Mouse (Mus musculus): Measurements from ENCODE around the gene Pam. TPM values are rescaled to one million over a fixed set of nuclear protein-coding genes. Genes with fewer than 3 reads are reported as not detected.
"Not testable (repeated sequence)": the region's sequence is repeated elsewhere in the genome, so short reads cannot be mapped to it uniquely, and the experiment has no call there.

Gene Pam
- polyA plus RNA-seq, 1 experiment from 2014 or later = 40.7 TPM

- not testable (repeated sequence) for H3K27me3 ChIP-seq (replicated peaks); H3K4me2 ChIP-seq; H3K9me3 ChIP-seq; H3K36me3 ChIP-seq (replicated peaks); ATAC-seq (replicated peaks); H3K9ac ChIP-seq; H3K4me3 ChIP-seq; H3K27ac ChIP-seq
- H3K4me1 ChIP-seq = peaks cover 30% of the 10 kb centered on the region
- WGBS = 85% methylated on average over 4 of the region's 4 CpGs
Observed at GRCm38 (mm10) chr1:97765712-97766111, 329.7 kb downstream of the Pam start.

- no peak overlapping the region for H3K27ac ChIP-seq
- H3K4me1 ChIP-seq = peaks cover 12% of the 10 kb centered on the region
- ATAC-seq (replicated peaks) = no peak
- 82% methylated on average over 6 of the region's 6 CpGs for WGBS
- H3K4me3 ChIP-seq = no peak overlapping the region
- no peaks in the 10 kb centered on the region for H3K27me3 ChIP-seq (replicated peaks)
- H3K4me2 ChIP-seq = no peak overlapping the region
- no peaks in the 10 kb centered on the region for H3K36me3 ChIP-seq (replicated peaks)
- H3K9ac ChIP-seq = no peak overlapping the region
- H3K9me3 ChIP-seq = no peaks in the 10 kb centered on the region
Observed at GRCm38 (mm10) chr1:97761477-97761876, 334.0 kb downstream of the Pam start.

DNA sequence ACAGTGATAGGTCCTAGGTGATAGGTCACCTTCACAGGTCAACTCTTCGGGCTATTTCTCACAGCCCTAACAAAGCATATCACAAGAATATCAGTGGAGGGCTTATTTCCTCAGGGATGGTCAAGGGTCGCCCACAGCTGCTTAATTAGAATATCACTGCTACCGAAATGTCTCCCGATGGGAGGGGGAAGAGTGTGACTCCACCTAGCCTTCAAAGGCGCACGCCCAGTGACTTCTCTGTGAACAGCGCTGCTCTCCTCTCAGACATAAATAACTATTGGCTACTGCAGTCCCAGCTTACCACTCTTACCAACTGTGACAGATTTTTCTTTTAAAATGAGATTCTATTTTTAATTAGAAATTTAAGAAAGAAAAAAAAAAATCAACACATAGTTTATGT lies 334.8 kb downstream of the Pam start:
- Histone ChIP-seq H3K9ac (no peak overlapping the region), H3K36me3 (replicated peaks) (no peaks in the 10 kb centered on the region), H3K27ac (no peak overlapping the region), H3K4me2 (no peak overlapping the region), H3K9me3 (no peaks in the 10 kb centered on the region), H3K4me1 (peaks cover 6% of the 10 kb centered on the region), H3K4me3 (no peak overlapping the region), H3K27me3 (replicated peaks) (no peaks in the 10 kb centered on the region)
- no peak for ATAC-seq (replicated peaks)
- WGBS = 84% methylated on average over 7 of the region's 7 CpGs

GRCm38 (mm10) chr1:97759841-97760240 lies 335.6 kb downstream of the Pam start:
- no peak overlapping the region for H3K9ac ChIP-seq
- no peaks in the 10 kb centered on the region for H3K36me3 ChIP-seq (replicated peaks)
- H3K4me2 ChIP-seq = no peak overlapping the region
- no peaks in the 10 kb centered on the region for H3K27me3 ChIP-seq (replicated peaks)
- H3K4me3 ChIP-seq = no peak overlapping the region
- no peak for ATAC-seq (replicated peaks)
- no peaks in the 10 kb centered on the region for H3K9me3 ChIP-seq
- H3K4me1 ChIP-seq = no peaks in the 10 kb centered on the region
- no peak overlapping the region for H3K27ac ChIP-seq

GRCm38 (mm10) chr1:97754392-97754791 lies 341.1 kb downstream of the Pam start:
- no peaks in the 10 kb centered on the region for H3K27me3 ChIP-seq (replicated peaks)
- H3K27ac ChIP-seq = no peak overlapping the region
- 70% methylated on average over 4 of the region's 4 CpGs for WGBS
- no peaks in the 10 kb centered on the region for H3K4me1 ChIP-seq
- no peak for ATAC-seq (replicated peaks)
- H3K36me3 ChIP-seq (replicated peaks) = peaks cover 13% of the 10 kb centered on the region
- no peak overlapping the region for H3K9ac ChIP-seq
- H3K4me3 ChIP-seq = no peak overlapping the region
- H3K4me2 ChIP-seq = no peak overlapping the region
- no peaks in the 10 kb centered on the region for H3K9me3 ChIP-seq

DNA sequence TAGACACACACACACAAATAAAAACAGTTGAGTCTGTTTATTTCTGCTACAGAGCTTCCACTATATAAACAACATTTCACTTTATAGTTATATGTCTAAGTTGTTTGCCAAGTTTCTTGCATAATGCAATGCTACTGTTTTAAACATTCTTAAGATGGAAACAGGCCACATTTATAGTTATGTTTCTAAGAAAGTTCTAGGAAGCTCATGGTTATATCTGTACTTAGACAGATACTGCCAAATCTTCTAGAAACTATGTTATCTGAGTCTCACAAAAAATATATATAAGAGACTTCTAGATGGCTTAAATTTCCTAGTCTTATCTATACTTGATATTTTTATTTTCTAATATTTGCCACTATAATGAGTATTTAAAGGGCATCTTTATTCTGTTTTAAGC lies 342.2 kb downstream of the Pam start:
- Histone ChIP-seq H3K4me3 (no peak overlapping the region), H3K9ac (no peak overlapping the region), H3K27ac (no peak overlapping the region), H3K4me2 (no peak overlapping the region), H3K36me3 (replicated peaks) (peaks cover 18% of the 10 kb centered on the region), H3K9me3 (no peaks in the 10 kb centered on the region), H3K4me1 (no peaks in the 10 kb centered on the region), H3K27me3 (replicated peaks) (no peaks in the 10 kb centered on the region)
- no peak for ATAC-seq (replicated peaks)

GRCm38 (mm10) chr1:97748163-97748562 lies 347.3 kb downstream of the Pam start:
- peaks cover 39% of the 10 kb centered on the region for H3K36me3 ChIP-seq (replicated peaks)
- H3K9ac ChIP-seq = no peak overlapping the region
- WGBS = 93% methylated on average over 3 of the region's 3 CpGs
- ATAC-seq (replicated peaks) = no peak
- H3K4me1 ChIP-seq = no peaks in the 10 kb centered on the region
- no peaks in the 10 kb centered on the region for H3K27me3 ChIP-seq (replicated peaks)
- H3K4me3 ChIP-seq = no peak overlapping the region
- no peak overlapping the region for H3K4me2 ChIP-seq
- H3K9me3 ChIP-seq = no peaks in the 10 kb centered on the region
- no peak overlapping the region for H3K27ac ChIP-seq

DNA sequence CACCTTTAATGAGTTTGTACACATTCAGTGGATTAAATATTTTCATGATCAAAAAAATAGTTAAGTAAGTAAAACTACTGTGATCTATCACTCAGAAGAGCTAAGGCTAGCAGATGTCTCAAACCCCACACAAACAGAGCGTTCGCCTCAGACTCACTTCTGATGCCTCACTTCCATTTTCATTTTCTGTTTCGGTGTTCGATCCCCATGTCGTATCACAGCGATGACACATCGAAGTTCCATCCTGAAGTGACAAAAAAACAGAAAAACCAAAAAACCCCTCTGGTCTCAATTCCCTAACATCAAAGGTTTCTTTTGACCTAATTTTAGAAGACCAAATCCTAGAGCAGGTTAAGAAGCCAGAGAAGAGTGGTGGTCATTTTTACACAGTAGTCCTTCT lies 349.2 kb downstream of the Pam start:
- 96% methylated on average over 7 of the region's 7 CpGs for WGBS
- Histone ChIP-seq H3K4me2 (no peak overlapping the region), H3K27ac (no peak overlapping the region), H3K9me3 (no peaks in the 10 kb centered on the region), H3K4me3 (no peak overlapping the region), H3K36me3 (replicated peaks) (peaks cover 38% of the 10 kb centered on the region), H3K27me3 (replicated peaks) (no peaks in the 10 kb centered on the region), H3K9ac (no peak overlapping the region), H3K4me1 (no peaks in the 10 kb centered on the region)
- no peak for ATAC-seq (replicated peaks)

DNA sequence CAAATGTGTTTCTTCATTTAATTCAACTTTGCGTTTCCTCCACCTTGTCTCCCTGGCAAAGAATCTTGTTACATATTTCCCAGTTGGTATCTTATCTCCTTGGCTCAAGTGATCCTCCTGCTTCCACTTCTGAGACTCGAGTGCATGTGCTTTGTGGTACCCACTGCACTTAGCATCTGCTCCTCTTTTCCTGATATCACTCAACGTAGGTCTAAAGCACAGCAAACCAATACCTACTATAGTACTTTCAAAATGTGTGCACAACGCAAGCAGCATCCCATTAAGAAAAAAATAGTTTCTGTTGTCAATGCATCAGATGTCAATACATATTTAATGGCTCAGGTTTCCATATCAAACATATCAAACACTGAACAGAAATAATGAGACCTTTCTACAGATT lies 349.7 kb downstream of the Pam start:
- Histone ChIP-seq H3K36me3 (replicated peaks) (peaks cover 40% of the 10 kb centered on the region), H3K4me1 (no peaks in the 10 kb centered on the region), H3K9ac (no peak overlapping the region), H3K27me3 (replicated peaks) (no peaks in the 10 kb centered on the region), H3K4me3 (no peak overlapping the region), H3K27ac (no peak overlapping the region), H3K9me3 (no peaks in the 10 kb centered on the region), H3K4me2 (no peak overlapping the region)
- 90% methylated on average over 4 of the region's 4 CpGs for WGBS
- ATAC-seq (replicated peaks) = no peak

Data from midbrain, embryonic 15.5 days (tissue).